Mouse (Mus musculus): ENCODE measurements around the gene Oas1h. TPM values are rescaled to one million over a fixed set of nuclear protein-coding genes. Genes with fewer than 3 reads are reported as not detected.

Gene Oas1h
- polyA plus RNA-seq (2015; fragmentation: Illumina TruSeq; extraction: RNeasy Lipid Tissue Mini Kit (QIAGEN cat#74804); ENCODE audit: insufficient read depth, low read depth, low replicate concordance): not detected

DNA sequence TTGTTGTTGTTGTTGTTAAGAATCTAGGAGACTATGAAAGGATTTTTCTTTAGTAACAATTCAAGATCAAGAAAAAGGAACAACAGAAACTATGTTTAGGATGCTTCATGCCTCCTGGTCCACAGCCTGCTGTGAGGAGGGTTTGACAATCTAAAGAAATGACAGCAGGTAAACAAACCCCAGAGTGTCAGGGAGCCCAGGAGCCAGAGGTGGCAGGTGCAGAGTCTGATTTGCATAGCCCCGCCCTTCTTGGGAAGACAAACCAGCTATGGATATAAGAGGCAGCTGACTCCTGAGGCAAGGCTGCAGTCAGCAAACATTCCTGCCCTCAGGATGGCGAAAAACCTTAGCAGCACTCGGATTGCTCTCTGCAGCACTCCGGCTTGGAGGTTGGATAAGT is at the start of gene Oas1h:
TSS of gene Oas1h (plus strand) at position 301 of the 400 bp plus-strand sequence.

DNA sequence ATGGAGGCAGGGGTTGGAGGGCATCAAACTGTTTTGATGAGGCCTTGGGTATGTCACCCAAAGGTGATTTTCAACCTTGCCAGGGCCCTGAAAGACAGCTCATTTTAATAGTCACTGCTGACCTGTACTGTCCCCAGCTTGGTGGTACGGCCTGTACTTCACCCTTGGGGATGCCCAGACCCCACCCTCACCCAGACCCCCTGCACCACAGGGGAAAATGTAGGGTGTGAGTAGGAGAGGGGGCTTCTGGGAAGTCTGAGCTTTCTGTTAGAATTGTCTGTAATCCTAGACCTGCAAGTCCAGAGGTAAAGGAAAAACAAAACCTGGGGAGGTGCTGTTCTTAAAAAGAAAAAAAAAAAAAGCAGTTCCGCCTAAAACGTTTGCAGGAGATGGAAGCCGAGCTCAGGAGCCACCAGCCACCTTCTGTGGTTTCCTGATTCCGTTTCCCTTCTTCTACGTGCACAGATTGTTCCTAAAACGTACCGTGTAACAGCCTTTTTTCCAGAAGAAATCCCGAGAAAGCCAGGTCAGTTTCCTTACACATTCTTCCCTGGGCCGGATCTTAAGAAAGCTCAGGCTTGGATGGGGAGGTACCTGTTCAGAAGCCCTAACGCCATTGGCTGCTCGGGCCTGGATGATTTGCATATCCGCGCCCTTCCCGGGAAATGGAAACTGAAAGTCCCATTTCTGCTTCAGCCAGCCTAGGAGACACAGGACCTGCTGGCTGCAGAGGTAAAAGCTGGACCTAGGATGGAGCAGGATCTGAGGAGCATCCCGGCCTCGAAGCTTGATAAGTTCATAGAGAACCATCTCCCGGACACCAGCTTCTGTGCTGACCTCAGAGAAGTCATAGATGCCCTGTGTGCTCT is 49.0 kb upstream of the Oas1h start, which contains the start of gene Oas1c:
TSS of gene Oas1c (minus strand) at position 564 of the 869 bp plus-strand sequence.

DNA sequence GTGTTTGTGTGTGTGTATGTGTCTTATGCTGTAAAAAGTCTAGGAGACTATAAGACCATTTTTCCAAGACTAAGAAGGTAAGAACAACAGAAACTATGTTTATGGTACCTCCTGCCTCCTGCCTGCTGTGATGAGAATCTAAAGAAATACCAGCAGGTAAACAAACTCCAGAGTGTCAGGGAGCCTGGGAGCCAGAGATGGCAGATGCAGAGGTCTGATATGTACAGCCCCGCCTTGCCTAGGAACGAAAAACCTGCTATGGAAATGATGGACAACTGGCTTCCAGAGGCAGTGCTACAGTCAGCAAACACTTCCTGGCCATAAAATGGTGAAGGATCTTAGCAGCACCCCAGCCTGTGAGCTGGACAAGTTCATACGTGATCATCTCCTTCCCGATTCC is 14.2 kb upstream of the Oas1h start, which contains the start of gene Oas1f:
TSS of gene Oas1f (plus strand) at position 301 of the 400 bp plus-strand sequence.

DNA sequence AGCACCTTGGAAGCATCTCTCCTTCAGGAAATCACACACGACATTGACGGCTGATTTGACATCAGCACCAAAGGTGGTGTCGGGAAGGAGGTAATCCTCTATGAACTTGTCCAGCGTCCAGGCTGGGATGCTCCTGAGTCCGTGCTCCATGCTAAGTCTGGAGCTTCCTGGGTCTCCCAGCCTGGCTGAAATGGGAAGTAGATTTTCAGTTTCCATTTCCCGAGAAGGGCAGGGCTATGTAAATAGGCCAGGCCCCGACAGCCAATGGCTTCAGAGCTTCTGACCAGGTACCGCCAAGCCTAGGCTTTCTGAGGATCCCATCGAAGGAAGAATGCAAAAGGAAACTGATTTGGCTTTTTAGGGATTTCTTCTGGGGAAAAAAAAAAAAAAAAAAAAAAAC is 26.2 kb downstream of the Oas1h start, which contains the start of gene Oas1g:
TSS of gene Oas1g (minus strand) at position 201 of the 400 bp plus-strand sequence.

DNA sequence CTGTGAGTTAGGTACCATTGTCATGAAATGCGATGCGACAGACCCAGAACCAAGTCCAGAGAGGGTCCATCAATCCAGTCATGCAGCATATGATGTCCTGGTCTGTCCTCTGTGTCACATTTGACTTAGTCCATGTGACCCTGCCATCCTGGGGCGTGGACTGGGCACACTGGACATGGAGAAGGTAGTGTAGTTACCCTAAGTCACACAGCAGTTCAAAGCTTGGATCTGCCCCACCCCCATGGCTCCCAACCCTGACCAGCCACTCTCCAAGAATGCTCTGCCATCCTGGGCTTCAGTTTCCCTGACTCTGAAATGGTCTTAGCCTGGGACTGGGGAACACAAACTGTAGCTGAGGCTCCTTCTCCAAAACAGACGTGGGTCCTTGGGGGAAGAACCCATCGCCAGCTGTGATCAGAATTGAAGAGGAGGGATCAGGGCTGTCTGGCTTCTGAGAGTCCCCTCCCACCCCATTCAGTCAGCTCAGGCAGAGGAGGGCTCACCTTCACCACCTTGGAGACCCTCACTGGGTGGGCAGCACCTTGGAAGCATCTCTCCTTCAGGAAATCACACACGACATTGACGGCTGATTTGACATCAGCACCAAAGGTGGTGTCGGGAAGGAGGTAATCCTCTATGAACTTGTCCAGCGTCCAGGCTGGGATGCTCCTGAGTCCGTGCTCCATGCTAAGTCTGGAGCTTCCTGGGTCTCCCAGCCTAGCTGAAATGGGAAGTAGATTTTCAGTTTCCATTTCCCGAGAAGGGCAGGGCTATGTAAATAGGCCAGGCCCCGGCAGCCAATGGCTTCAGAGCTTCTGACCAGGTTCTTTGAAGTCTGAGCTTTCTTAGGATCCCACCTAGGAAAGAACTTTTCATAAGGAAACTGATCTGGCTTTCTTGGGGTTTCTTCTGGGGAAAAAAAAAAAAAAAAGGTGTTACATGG is 45.8 kb downstream of the Oas1h start, which contains the start of gene Oas1a:
TSS of gene Oas1a (minus strand) at position 731 of the 943 bp plus-strand sequence.

DNA sequence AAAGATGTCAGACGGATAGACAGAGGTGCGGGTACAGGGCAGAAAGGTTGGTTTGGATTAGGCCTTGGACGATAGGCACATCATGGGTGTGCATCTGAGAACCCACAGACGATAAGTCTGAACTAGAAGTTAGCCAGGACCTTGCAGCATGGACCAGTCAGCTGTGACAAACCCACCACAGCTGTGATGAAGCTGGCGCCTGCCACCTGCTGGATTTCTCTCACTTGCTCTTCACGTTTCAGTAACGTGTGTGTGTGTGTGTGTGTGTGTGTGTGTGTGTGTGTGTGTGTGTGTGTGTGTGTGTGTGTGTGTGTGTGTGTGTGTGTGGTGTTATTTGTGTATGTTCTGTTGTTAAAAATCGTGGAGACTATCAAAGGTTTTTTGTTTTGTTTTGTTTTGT is 53.0 kb downstream of the Oas1h start, which contains the start of gene Oas1d:
TSS of gene Oas1d (plus strand) at position 333 of the 400 bp plus-strand sequence.

Other genes with a start within 250 kb of the Oas1h start
- 1.1 TPM for gene Rita1, start 248.8 kb upstream of the Oas1h start, polyA plus RNA-seq (2015; fragmentation: Illumina TruSeq; extraction: RNeasy Lipid Tissue Mini Kit (QIAGEN cat#74804); ENCODE audit: insufficient read depth, low read depth, low replicate concordance)
- gene Ddx54, start 248.7 kb upstream of the Oas1h start, polyA plus RNA-seq (2015; fragmentation: Illumina TruSeq; extraction: RNeasy Lipid Tissue Mini Kit (QIAGEN cat#74804); ENCODE audit: insufficient read depth, low read depth, low replicate concordance): 7.5 TPM
- gene Cfap73, start 227.2 kb upstream of the Oas1h start, polyA plus RNA-seq (2015; fragmentation: Illumina TruSeq; extraction: RNeasy Lipid Tissue Mini Kit (QIAGEN cat#74804); ENCODE audit: insufficient read depth, low read depth, low replicate concordance): not detected
- gene Rasal1, start 212.6 kb upstream of the Oas1h start, polyA plus RNA-seq (2015; fragmentation: Illumina TruSeq; extraction: RNeasy Lipid Tissue Mini Kit (QIAGEN cat#74804); ENCODE audit: insufficient read depth, low read depth, low replicate concordance): 0.24 TPM
- 13.4 TPM for gene Dtx1, start 149.5 kb upstream of the Oas1h start, polyA plus RNA-seq (2015; fragmentation: Illumina TruSeq; extraction: RNeasy Lipid Tissue Mini Kit (QIAGEN cat#74804); ENCODE audit: insufficient read depth, low read depth, low replicate concordance)
- 3.2 TPM for gene Oas2, start 111.6 kb upstream of the Oas1h start, polyA plus RNA-seq (2015; fragmentation: Illumina TruSeq; extraction: RNeasy Lipid Tissue Mini Kit (QIAGEN cat#74804); ENCODE audit: insufficient read depth, low read depth, low replicate concordance)
- not detected for gene Oas3, start 83.8 kb upstream of the Oas1h start, polyA plus RNA-seq (2015; fragmentation: Illumina TruSeq; extraction: RNeasy Lipid Tissue Mini Kit (QIAGEN cat#74804); ENCODE audit: insufficient read depth, low read depth, low replicate concordance)
- gene Oas1e, start 65.9 kb upstream of the Oas1h start, polyA plus RNA-seq (2015; fragmentation: Illumina TruSeq; extraction: RNeasy Lipid Tissue Mini Kit (QIAGEN cat#74804); ENCODE audit: insufficient read depth, low read depth, low replicate concordance): not detected
- 1.6 TPM for gene Oas1c, start 48.9 kb upstream of the Oas1h start, polyA plus RNA-seq (2015; fragmentation: Illumina TruSeq; extraction: RNeasy Lipid Tissue Mini Kit (QIAGEN cat#74804); ENCODE audit: insufficient read depth, low read depth, low replicate concordance)
- not detected for gene Oas1f, start 14.1 kb upstream of the Oas1h start, polyA plus RNA-seq (2015; fragmentation: Illumina TruSeq; extraction: RNeasy Lipid Tissue Mini Kit (QIAGEN cat#74804); ENCODE audit: insufficient read depth, low read depth, low replicate concordance)
- gene Oas1g, start 26.2 kb downstream of the Oas1h start, polyA plus RNA-seq (2015; fragmentation: Illumina TruSeq; extraction: RNeasy Lipid Tissue Mini Kit (QIAGEN cat#74804); ENCODE audit: insufficient read depth, low read depth, low replicate concordance): 1.6 TPM
- gene Oas1a, start 46.1 kb downstream of the Oas1h start, polyA plus RNA-seq (2015; fragmentation: Illumina TruSeq; extraction: RNeasy Lipid Tissue Mini Kit (QIAGEN cat#74804); ENCODE audit: insufficient read depth, low read depth, low replicate concordance): 3.1 TPM
- not detected for gene Oas1d, start 53.1 kb downstream of the Oas1h start, polyA plus RNA-seq (2015; fragmentation: Illumina TruSeq; extraction: RNeasy Lipid Tissue Mini Kit (QIAGEN cat#74804); ENCODE audit: insufficient read depth, low read depth, low replicate concordance)
- gene Rph3a, start 148.7 kb downstream of the Oas1h start, polyA plus RNA-seq (2015; fragmentation: Illumina TruSeq; extraction: RNeasy Lipid Tissue Mini Kit (QIAGEN cat#74804); ENCODE audit: insufficient read depth, low read depth, low replicate concordance): not detected

All from pancreas, adult 10 weeks (tissue).